Mouse (Mus musculus) lung, adult 2 months (tissue): Measurements from ENCODE around the gene Por.
A peak's percentile ranks its signal among the peaks of the same experiment; 100 is the strongest.

Experiments
- CTCF ChIP-seq: fragments of 200-500 bp; IDR thresholded peaks from 2 replicates; pipeline ENCODE4 v1.5.1; 2011; ENCODE audit warnings: mild to moderate bottlenecking, low read length, control low read depth; ENCODE audit not compliant: insufficient read depth
- POLR2A ChIP-seq: fragments of 200-500 bp; IDR thresholded peaks from 2 replicates; pipeline ENCODE4 v1.6.1; 2011; ENCODE audit warnings: low read depth, mild to moderate bottlenecking, control low read depth, low read length, borderline replicate concordance; ENCODE audit errors: extremely low read depth

DNA sequence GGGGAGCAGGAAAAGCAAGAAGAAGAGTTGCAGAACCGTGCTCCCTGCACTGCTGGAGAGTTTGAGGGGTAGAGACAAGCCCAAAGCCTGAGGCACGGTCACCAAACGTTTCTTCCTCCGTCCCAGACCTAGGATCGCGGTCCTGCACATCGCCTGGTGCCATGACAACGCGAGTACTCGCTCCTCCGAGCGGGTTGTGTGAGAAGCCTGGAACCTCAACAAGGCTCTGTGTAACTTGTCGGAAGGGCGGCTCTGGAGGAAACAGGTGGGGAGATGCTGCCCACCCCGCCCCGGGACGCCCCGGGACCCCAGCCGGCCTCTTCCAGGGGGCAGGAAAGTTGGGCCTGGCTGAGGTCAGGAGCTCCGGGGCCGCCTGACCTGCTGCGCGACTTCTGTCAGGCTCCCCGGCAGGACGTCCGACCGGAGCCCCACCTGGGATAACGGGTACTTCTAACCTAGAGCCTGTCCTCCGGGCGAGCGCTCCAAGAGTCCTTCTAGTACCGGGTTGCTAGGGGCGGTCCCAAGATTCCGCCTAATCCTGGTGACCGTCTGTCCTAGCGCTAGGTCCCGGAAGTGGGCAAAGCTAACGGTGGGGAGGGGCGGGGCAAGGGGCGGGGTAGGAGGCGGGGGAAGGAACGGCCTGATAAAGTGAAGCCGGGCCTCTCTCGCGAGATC, 108.1 kb downstream of the Por start, which contains the start of gene Styxl1:
- peak; percentile 52; the same call in 1 of the 2 replicates for TF ChIP-seq POLR2A
- no peak for TF ChIP-seq CTCF
